Mouse (Mus musculus): Measurements from ENCODE around the gene Hip1. TPM values are rescaled to one million over a fixed set of nuclear protein-coding genes. Genes with fewer than 3 reads are reported as not detected.
"Not testable (repeated sequence)": the region's sequence is repeated elsewhere in the genome, so short reads cannot be mapped to it uniquely, and the experiment has no call there.

The Hip1 gene
- polyA plus RNA-seq, 2 experiments: 45.9 to 47.0 TPM

DNA sequence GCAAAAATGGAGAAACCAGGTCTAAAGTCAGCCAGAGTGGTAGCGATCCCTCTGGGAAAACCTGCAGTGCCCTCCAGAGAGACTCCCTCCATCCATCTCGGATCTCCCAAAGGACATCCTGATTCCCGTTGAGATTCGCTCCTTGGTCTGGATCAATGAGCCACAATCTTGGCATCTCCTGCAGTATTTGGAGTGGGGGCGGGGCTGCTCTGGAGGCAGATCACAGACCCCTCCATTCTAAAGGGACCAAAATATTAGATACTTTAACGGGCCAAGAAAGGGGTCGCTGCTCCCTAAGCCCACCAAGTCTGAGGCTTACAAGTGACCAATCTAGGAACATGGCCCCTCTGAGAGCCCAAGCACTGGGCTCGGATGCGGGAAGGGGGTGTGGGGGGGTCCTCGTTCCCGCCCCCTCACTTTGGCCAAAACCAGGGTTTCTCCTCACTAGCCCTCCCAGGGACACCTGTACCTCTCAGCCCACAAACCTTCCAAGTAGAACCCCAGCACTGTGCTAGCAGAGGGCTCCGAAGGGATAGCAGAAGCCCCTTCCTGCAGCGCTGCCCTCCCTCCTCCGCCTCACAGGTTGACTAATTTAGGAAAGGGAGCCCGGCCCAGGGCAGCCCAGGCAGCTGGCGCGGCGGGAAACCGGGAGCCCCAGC, 56.6 kb downstream of the Hip1 start:
- TF ChIP-seq POLR2A (IDR thresholded peaks at IDR 0.05; ENCODE audit: borderline replicate concordance, extremely low read depth, insufficient read depth, insufficient read length): no peak
- ATAC-seq (ENCODE audit: low FRiP score, low read depth) (peak; percentile 7; the same call in 1 of the 2 replicates), DNase-seq (ENCODE audit: low spot score) (no peak)
- Histone ChIP-seq H3K9ac (ENCODE audit: low read depth, low read length, severe bottlenecking) (peak overlapping the region; percentile 70), H3K4me3 (replicated peaks; ENCODE audit: low read length) (peak overlapping the region; percentile 69), H3K4me2 (replicated peaks; ENCODE audit: low read depth, low read length, severe bottlenecking) (peak overlapping the region; percentile 89), H3K27me3 (ENCODE audit: control insufficient read depth, insufficient read depth, low read length) (no peaks in the 10 kb centered on the region), H3K9me3 (ENCODE audit: control insufficient read depth, low read length) (no peaks in the 10 kb centered on the region), H3K36me3 (ENCODE audit: control insufficient read depth, insufficient read depth, low read length) (no peaks in the 10 kb centered on the region), H3K27ac (replicated peaks; ENCODE audit: low read depth, low read length) (peak overlapping the region; percentile 81), H3K4me1 (ENCODE audit: control insufficient read depth, insufficient read depth, low read length) (peaks cover 12% of the 10 kb centered on the region)
- WGBS: under 1% methylated on average over 15 of the region's 19 CpGs

DNA sequence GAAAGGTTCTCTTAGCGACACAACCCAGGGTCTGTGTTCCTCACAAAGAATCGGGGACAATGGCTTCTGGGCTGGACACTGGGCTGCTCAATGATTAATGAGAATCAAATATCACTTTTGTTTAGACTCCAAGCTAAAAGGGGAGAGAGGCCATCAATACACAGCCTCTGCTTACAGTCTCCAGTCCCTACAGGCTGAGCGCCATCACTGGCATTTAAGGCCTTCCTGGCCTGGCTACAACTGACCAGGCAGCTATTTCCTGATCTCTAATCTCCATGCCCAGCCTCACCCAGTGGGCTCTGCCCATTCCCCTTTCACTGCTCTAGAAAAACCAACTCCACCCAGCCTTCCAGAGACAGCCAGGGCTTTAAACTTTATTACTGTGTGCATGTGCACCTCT, 59.6 kb downstream of the Hip1 start:
- Histone ChIP-seq H3K4me2 (replicated peaks; ENCODE audit: low read depth, low read length, severe bottlenecking) (no peak overlapping the region), H3K27ac (replicated peaks; ENCODE audit: low read depth, low read length) (no peak overlapping the region), H3K9ac (ENCODE audit: low read depth, low read length, severe bottlenecking) (no peak overlapping the region), H3K4me1 (ENCODE audit: control insufficient read depth, insufficient read depth, low read length) (peaks cover 12% of the 10 kb centered on the region), H3K36me3 (ENCODE audit: control insufficient read depth, insufficient read depth, low read length) (peaks cover 12% of the 10 kb centered on the region; the same call in 1 of the 2 replicates), H3K9me3 (ENCODE audit: control insufficient read depth, low read length) (no peaks in the 10 kb centered on the region), H3K4me3 (replicated peaks; ENCODE audit: low read length) (no peak overlapping the region), H3K27me3 (ENCODE audit: control insufficient read depth, insufficient read depth, low read length) (no peaks in the 10 kb centered on the region)
- ATAC-seq (ENCODE audit: low FRiP score, low read depth) (no peak), DNase-seq (ENCODE audit: low spot score) (no peak)
- no peak for TF ChIP-seq POLR2A (IDR thresholded peaks at IDR 0.05; ENCODE audit: borderline replicate concordance, extremely low read depth, insufficient read depth, insufficient read length)
- WGBS: 80% methylated on average over 3 of the region's 3 CpGs

DNA sequence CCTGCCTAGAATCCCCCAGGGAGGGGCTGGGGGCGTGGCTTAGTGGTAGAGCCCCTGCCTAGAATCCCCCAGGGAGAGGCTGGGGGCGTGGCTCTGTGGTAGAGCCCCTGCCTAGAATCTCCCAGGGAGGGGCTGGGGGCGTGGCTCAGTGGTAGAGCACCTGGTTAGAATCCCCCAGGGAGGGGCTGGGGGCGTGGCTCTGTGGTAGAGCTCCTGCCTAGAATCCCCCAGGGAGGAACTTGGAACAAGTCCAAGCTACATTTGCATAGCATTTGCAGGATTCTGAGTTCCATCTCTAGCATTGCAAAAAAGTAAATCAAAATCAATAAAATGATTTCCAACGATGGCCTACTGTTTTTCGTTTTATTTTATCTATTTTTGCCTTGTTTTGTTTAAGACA, 61.1 kb downstream of the Hip1 start:
- WGBS: 87% methylated on average over 5 of the region's 6 CpGs

DNA sequence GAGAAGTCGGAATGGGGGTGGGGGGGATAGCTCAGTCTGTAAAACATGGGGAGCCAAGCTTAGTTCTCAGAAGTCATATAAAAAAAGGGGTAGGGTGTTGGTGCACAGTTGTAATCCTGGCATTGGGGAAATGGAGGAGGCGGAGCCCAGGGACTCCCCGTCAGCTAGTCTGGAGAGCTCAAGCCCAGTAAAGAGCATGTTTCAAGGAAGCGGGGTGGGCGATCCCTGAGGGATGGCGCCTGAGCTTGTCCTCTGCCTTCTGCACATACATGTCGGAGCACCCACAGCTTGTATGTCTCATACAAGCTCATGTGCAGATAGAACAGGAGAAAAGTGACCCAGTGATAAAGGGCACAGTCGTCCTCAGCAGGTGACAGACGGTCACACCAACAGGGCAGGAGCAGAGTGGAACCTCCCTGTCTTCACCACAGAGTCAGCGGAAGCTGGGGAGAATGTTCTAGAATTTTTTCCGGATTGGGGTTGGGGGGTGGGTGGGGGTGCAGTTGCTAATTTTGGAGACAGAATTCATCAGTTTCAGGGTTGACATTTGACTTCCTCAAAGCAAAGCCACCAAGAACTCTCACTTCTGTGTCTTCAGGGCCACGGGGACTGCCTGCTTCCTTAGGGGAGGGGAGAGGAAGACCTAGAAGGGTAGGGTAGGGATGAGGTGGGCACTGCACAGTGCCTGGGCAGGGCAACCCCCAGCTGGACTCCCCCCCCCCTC, 65.9 kb downstream of the Hip1 start:
- 90% methylated on average over 12 of the region's 12 CpGs for WGBS
- H3K27ac ChIP-seq (replicated peaks; ENCODE audit: low read depth, low read length): no peak overlapping the region
- no peak overlapping the region for H3K4me2 ChIP-seq (replicated peaks; ENCODE audit: low read depth, low read length, severe bottlenecking)
- no peaks in the 10 kb centered on the region for H3K4me1 ChIP-seq (ENCODE audit: control insufficient read depth, insufficient read depth, low read length)
- peaks cover 19% of the 10 kb centered on the region; the same call in 1 of the 2 replicates for H3K36me3 ChIP-seq (ENCODE audit: control insufficient read depth, insufficient read depth, low read length)
- ATAC-seq (ENCODE audit: low FRiP score, low read depth) (no peak), DNase-seq (ENCODE audit: low spot score) (no peak)
- no peak overlapping the region for H3K4me3 ChIP-seq (replicated peaks; ENCODE audit: low read length)
- TF ChIP-seq POLR2A (IDR thresholded peaks at IDR 0.05; ENCODE audit: borderline replicate concordance, extremely low read depth, insufficient read depth, insufficient read length): no peak
- no peak overlapping the region for H3K9ac ChIP-seq (ENCODE audit: low read depth, low read length, severe bottlenecking)
- H3K9me3 ChIP-seq (ENCODE audit: control insufficient read depth, low read length): no peaks in the 10 kb centered on the region
- no peaks in the 10 kb centered on the region for H3K27me3 ChIP-seq (ENCODE audit: control insufficient read depth, insufficient read depth, low read length)

More for the DNA sequence above, 61.1 kb downstream of the Hip1 start:
- not testable (repeated sequence) for H3K4me1 ChIP-seq (ENCODE audit: control insufficient read depth, insufficient read depth, low read length); H3K27me3 ChIP-seq (ENCODE audit: control insufficient read depth, insufficient read depth, low read length); H3K9ac ChIP-seq (ENCODE audit: low read depth, low read length, severe bottlenecking); H3K27ac ChIP-seq (replicated peaks; ENCODE audit: low read depth, low read length); DNase-seq (ENCODE audit: low spot score); ATAC-seq (ENCODE audit: low FRiP score, low read depth); H3K9me3 ChIP-seq (ENCODE audit: control insufficient read depth, low read length); H3K4me3 ChIP-seq (replicated peaks; ENCODE audit: low read length); H3K4me2 ChIP-seq (replicated peaks; ENCODE audit: low read depth, low read length, severe bottlenecking)
- H3K36me3 ChIP-seq (ENCODE audit: control insufficient read depth, insufficient read depth, low read length): peaks cover 12% of the 10 kb centered on the region; the same call in 1 of the 2 replicates

DNA sequence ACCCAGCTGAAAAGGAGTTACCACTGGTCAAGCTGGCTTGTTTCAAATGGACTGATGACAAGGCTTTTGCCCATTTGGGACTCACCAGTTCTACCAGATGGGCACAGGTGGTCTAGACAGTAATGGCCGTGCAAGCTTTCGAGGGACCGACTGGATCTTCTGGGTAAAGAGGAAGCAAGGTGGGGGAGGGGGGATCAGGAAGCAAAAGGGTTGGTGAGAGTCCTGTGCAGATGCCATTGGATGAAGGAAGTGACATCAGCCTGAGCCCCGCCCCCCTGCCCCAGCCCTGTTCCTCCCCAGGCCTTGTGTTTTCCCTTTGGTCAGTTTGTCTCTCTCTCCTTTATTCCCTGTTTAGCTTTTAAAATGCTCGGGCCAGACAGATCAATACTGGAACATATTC, 68.7 kb downstream of the Hip1 start:
- H3K9me3 ChIP-seq (ENCODE audit: control insufficient read depth, low read length): no peaks in the 10 kb centered on the region
- no peak for DNase-seq (ENCODE audit: low spot score)
- H3K4me1 ChIP-seq (ENCODE audit: control insufficient read depth, insufficient read depth, low read length): no peaks in the 10 kb centered on the region
- H3K27me3 ChIP-seq (ENCODE audit: control insufficient read depth, insufficient read depth, low read length): no peaks in the 10 kb centered on the region
- no peak overlapping the region for H3K4me3 ChIP-seq (replicated peaks; ENCODE audit: low read length)
- WGBS: 92% methylated on average over 5 of the region's 5 CpGs
- H3K27ac ChIP-seq (replicated peaks; ENCODE audit: low read depth, low read length): no peak overlapping the region
- H3K9ac ChIP-seq (ENCODE audit: low read depth, low read length, severe bottlenecking): no peak overlapping the region
- ATAC-seq (ENCODE audit: low FRiP score, low read depth): no peak
- no peak overlapping the region for H3K4me2 ChIP-seq (replicated peaks; ENCODE audit: low read depth, low read length, severe bottlenecking)
- TF ChIP-seq POLR2A (IDR thresholded peaks at IDR 0.05; ENCODE audit: borderline replicate concordance, extremely low read depth, insufficient read depth, insufficient read length): no peak
- H3K36me3 ChIP-seq (ENCODE audit: control insufficient read depth, insufficient read depth, low read length): peaks cover 10% of the 10 kb centered on the region; the same call in 1 of the 2 replicates

Measured in limb, embryonic 14.5 days (tissue).